Mouse (Mus musculus): ENCODE measurements around the gene Tfr2.

GRCm38 (mm10) chr5:137523396-137524250, 46.0 kb upstream of the Tfr2 start:
- TF ChIP-seq CTCF (IDR thresholded peaks at IDR 0.05; ENCODE audit: low read depth, low read length) (no peak), EP300 (IDR thresholded peaks at IDR 0.05; ENCODE audit: insufficient read depth, low read depth, low read length) (no peak)
